20 mouse cellular contexts compared by ENCODE assay signal in the genomic region with DNA sequence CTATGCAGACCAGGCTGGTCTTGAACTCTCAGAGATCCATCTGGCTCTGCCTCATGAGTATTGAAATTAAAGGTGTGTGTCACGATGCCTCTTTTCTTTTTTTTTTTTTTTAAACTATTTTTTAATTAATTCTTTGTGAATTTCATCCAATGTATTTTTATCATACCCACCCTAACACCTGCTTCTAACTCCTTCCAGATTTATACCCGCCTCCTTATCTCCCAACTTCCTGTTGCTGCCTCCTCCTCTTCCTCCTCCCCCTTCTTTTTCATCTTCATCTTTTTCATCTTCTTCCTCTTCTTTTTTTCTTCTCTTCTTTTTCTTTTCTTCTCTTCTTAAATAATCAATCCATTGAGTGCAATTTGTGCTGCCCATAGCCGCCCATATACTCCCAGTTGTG. TPM values are rescaled to one million over a fixed set of nuclear protein-coding genes. Genes with fewer than 3 reads are reported as not detected.
DNase-seq lines count a peak whose midpoint lies in the region; ATAC-seq and TF ChIP-seq lines count a peak whose summit lies in the region.
"Had no signal": no experiment of that assay in that cellular context is flagged by ENCODE, and none has a peak within 500 bp of the region (broad histone marks: within the 10 kb centered on the region; RNA-seq: fewer than 3 reads in every experiment).

No protein-coding gene starts in this region.

- no peaks in the 10 kb centered on the region for H3K27me3 ChIP-seq in limb, embryonic 15.5 days
- no peaks in the 10 kb centered on the region for H3K27me3 ChIP-seq in limb, embryonic 10.5 days (ENCODE audit: low read depth, poor library complexity, severe bottlenecking)
- no peaks in the 10 kb centered on the region for H3K27me3 ChIP-seq in MEL (ENCODE audit: control insufficient read depth in 1 of 2, insufficient read depth in 2 of 2, low read length in 2 of 2)
- H3K27me3 ChIP-seq: CH12.LX had no signal

- TF ChIP-seq EP300 in MEL (IDR thresholded peaks at IDR 0.05; ENCODE audit: low read depth in 1 of 2, low read length in 2 of 2): peak; percentile 52 to 58; a peak in 3 of 4 replicates

- 0 out of 2 replicates have a peak overlapping the region, but pooled peaks have one; percentile 57 for H3K27ac ChIP-seq in limb, embryonic 15.5 days
- no peak overlapping the region for H3K27ac ChIP-seq in limb, embryonic 10.5 days
- H3K27ac ChIP-seq in MEL (ENCODE audit: control insufficient read depth, low read depth, low read length): peak overlapping the region; percentile 29; the same call in 1 of the 2 replicates

- DNase-seq in limb, embryonic 10.5 days (ENCODE audit: low spot score): no peak
- DNase-seq in MEL (ENCODE audit: low read depth, low spot score): peak; percentile 26
- DNase-seq in right cerebral cortex, postnatal 4 days: no peak
- DNase-seq: adrenal gland, adult 2 months; adrenal gland, adult 8-10 months; adrenal gland, postnatal 10 days; adrenal gland, postnatal 14 days; adrenal gland, postnatal 25 days; adrenal gland, postnatal 36 days; B cell, adult 2 months; cerebellum, adult 11 months; cerebellum, adult 11-12 months; cerebellum, adult 18-20 months; cerebellum, adult 2 months had no signal

- 84% methylated on average over 3 of the region's 3 CpGs for WGBS in limb, embryonic 15.5 days
- 90% methylated on average over 3 of the region's 3 CpGs for WGBS in limb, embryonic 10.5 days

- H3K9ac ChIP-seq in limb, embryonic 15.5 days: no peak overlapping the region
- no peak overlapping the region for H3K9ac ChIP-seq in MEL (ENCODE audit: control insufficient read depth, low read depth, low read length, poor library complexity, severe bottlenecking)

- H3K4me1 ChIP-seq in limb, embryonic 15.5 days: peaks cover 7% of the 10 kb centered on the region
- no peaks in the 10 kb centered on the region for H3K4me1 ChIP-seq in limb, embryonic 10.5 days
- peaks cover 6 to 44% of the 10 kb centered on the region in 2 experiments; a peak in 3 of 4 replicates for H3K4me1 ChIP-seq in MEL (ENCODE audit: control insufficient read depth in 1 of 2, insufficient read depth in 2 of 2, low read length in 2 of 2)

- no peaks in the 10 kb centered on the region for H3K36me3 ChIP-seq in limb, embryonic 15.5 days
- no peaks in the 10 kb centered on the region for H3K36me3 ChIP-seq in limb, embryonic 10.5 days
- peaks cover 0 to 30% of the 10 kb centered on the region in 2 experiments; a peak in 2 of 4 replicates for H3K36me3 ChIP-seq in MEL (ENCODE audit: control insufficient read depth in 1 of 2, insufficient read depth in 2 of 2, low read length in 2 of 2)
- H3K36me3 ChIP-seq: G1E had no signal

- H3K79me2 ChIP-seq in MEL (ENCODE audit: control insufficient read depth, insufficient read depth, low read length, poor library complexity): no peaks in the 10 kb centered on the region

- no peaks in the 10 kb centered on the region; the same call in 1 of the 2 replicates for H3K9me3 ChIP-seq in limb, embryonic 15.5 days
- no peaks in the 10 kb centered on the region for H3K9me3 ChIP-seq in limb, embryonic 10.5 days (replicated peaks)
- no peaks in the 10 kb centered on the region for H3K9me3 ChIP-seq in MEL (replicated peaks; ENCODE audit: insufficient read depth, low read length)
- H3K9me3 ChIP-seq: G1E had no signal

- H3K4me3 ChIP-seq in limb, embryonic 15.5 days: no peak overlapping the region
- H3K4me3 ChIP-seq in limb, embryonic 10.5 days: no peak overlapping the region
- H3K4me3 ChIP-seq in MEL (ENCODE audit: control insufficient read depth in 1 of 2, insufficient read depth in 1 of 2, low read depth in 2 of 2, low read length in 2 of 2): no peak overlapping the region

- TF ChIP-seq POLR2A in MEL (IDR thresholded peaks at IDR 0.05; ENCODE audit: control insufficient read depth in 1 of 2, insufficient read depth in 1 of 2, low read depth in 1 of 2, low read length in 2 of 2, poor library complexity in 1 of 2): no peak

- ATAC-seq in limb, embryonic 15.5 days (ENCODE audit: insufficient number of reproducible peaks, low FRiP score, low TSS enrichment, low read depth): no peak
- ATAC-seq: activated CD4-positive, CD25-positive, alpha-beta regulatory T cell, adult 4 months; CD4-positive, CD25-positive, alpha-beta regulatory T cell, adult 4 months; Patski had no signal

- no peak for TF ChIP-seq RAD21 in MEL (IDR thresholded peaks at IDR 0.05; ENCODE audit: low read depth, low read length)

- TF ChIP-seq CTCF in MEL (IDR thresholded peaks at IDR 0.05 in 2 of 3, conservative IDR thresholded peaks at IDR 0.05 in 1 of 3; ENCODE audit: control insufficient read depth in 1 of 3, insufficient read depth in 1 of 3, low read depth in 2 of 3, low read length in 3 of 3, poor library complexity in 1 of 3, severe bottlenecking in 1 of 3): no peak

- no peak overlapping the region for H3K4me2 ChIP-seq in limb, embryonic 15.5 days

TF ChIP-seq in MEL, 35 proteins besides CTCF, POLR2A, EP300 and RAD21:
- 0 out of 2 replicates have a peak, but pooled peaks have one; percentile 16 for TF ChIP-seq ETS1 (IDR thresholded peaks at IDR 0.05; ENCODE audit: low read depth, low read length)
- no peak for TF ChIP-seq JUND (IDR thresholded peaks at IDR 0.05; ENCODE audit: low read depth, low read length)
- no peak for TF ChIP-seq CHD1 (IDR thresholded peaks at IDR 0.05; ENCODE audit: low read depth, low read length)
- no peak for TF ChIP-seq E2F4 (IDR thresholded peaks at IDR 0.05; ENCODE audit: borderline replicate concordance, low read depth, low read length)
- no peak for TF ChIP-seq USF2 (IDR thresholded peaks at IDR 0.05; ENCODE audit: borderline replicate concordance in 1 of 2, insufficient read depth in 1 of 2, low read depth in 1 of 2, low read length in 2 of 2)
- peak; percentile 69 for TF ChIP-seq RCOR1 (IDR thresholded peaks at IDR 0.05; ENCODE audit: low read depth, low read length)
- no peak for TF ChIP-seq ZC3H11A (IDR thresholded peaks at IDR 0.05; ENCODE audit: low read depth, low read length)
- no peak for TF ChIP-seq MAX (IDR thresholded peaks at IDR 0.05; ENCODE audit: low read length)
- TF ChIP-seq GATA1 (IDR thresholded peaks at IDR 0.05; ENCODE audit: low read depth, low read length): peak; percentile 58
- no peak for TF ChIP-seq MYB (IDR thresholded peaks at IDR 0.05; ENCODE audit: low read depth, low read length)
- TF ChIP-seq BHLHE40 (IDR thresholded peaks at IDR 0.05; ENCODE audit: borderline replicate concordance, low read depth, low read length): no peak
- no peak for TF ChIP-seq USF1 (IDR thresholded peaks at IDR 0.05; ENCODE audit: low read depth, low read length)
TF ChIP-seq in MEL: peak in this region for 3.

RNA-seq across cellular contexts. Expression of gene Papss2, which starts 27.1 kb away (rescaled TPM):
- 34.1 and 34.8 TPM in 2 replicates for polyA plus RNA-seq in limb, embryonic 15.5 days (2015; fragmentation: Nextera tagmentation; extraction: Ambion mirVana)
- polyA plus RNA-seq in limb, embryonic 10.5 days (2016; fragmentation: Nextera tagmentation; extraction: Ambion mirVana): 0.56 and 2.3 TPM in 2 replicates
- 1.5 and 1.7 TPM in 2 replicates for total RNA-seq in MEL (2012; rRNA removed)
- polyA plus RNA-seq in MEL (2012; ENCODE audit: insufficient read depth in 1 of 2, insufficient read length in 2 of 2, low read depth in 1 of 2, low replicate concordance in 2 of 2, missing spikeins in 1 of 2): 1 to 10 TPM in 1 of 2 experiments, not detected in 1; 2.6 TPM
